Mouse (Mus musculus) midbrain, embryonic 11.5 days (tissue): ENCODE measurements around the gene Dhh. TPM values are rescaled to one million over a fixed set of nuclear protein-coding genes. Genes with fewer than 3 reads are reported as not detected.
"Not testable (repeated sequence)": the region's sequence is repeated elsewhere in the genome, so short reads cannot be mapped to it uniquely, and the experiment has no call there.

ENCODE experiments used
- ATAC-seq: fragments of 200-750 bp; cut with Nextera tagmentation; 2 replicates; pipeline ENCODE4 v1.8.0; 2017; ENCODE audit warnings: moderate TSS enrichment, moderate library complexity; ENCODE audit not compliant: low FRiP score
- DNase-seq: peaks from one replicate; pipeline ENCODE4 v3.0.0; 2015; ENCODE audit warnings: low spot score; ENCODE audit errors: missing footprints
- H3K27ac ChIP-seq: fragments of 300-500 bp; sonication (generic); 2 replicates; pipeline ENCODE4 v1.5.1; 2014; ENCODE audit warnings: low read depth, low read length
- H3K27me3 ChIP-seq: fragments of 300-500 bp; sonication (generic); 2 replicates; pipeline ENCODE4 v1.6.1; 2014; ENCODE audit warnings: mild to moderate bottlenecking, low read length, moderate library complexity, mixed read lengths; ENCODE audit not compliant: control insufficient read depth, insufficient read depth
- H3K36me3 ChIP-seq: fragments of 300-500 bp; sonication (generic); 2 replicates; pipeline ENCODE4 v1.6.1; 2014; ENCODE audit warnings: mild to moderate bottlenecking, low read length, moderate library complexity, mixed read lengths; ENCODE audit not compliant: control insufficient read depth, insufficient read depth
- H3K4me1 ChIP-seq: fragments of 300-500 bp; sonication (generic); 2 replicates; pipeline ENCODE4 v1.6.1; 2014; ENCODE audit warnings: low read length; ENCODE audit not compliant: control insufficient read depth, insufficient read depth
- H3K4me2 ChIP-seq: fragments of 300-500 bp; sonication (generic); 2 replicates; pipeline ENCODE4 v1.6.1; 2014; ENCODE audit warnings: mild to moderate bottlenecking, moderate library complexity
- H3K4me3 ChIP-seq: fragments of 300-500 bp; sonication (generic); 2 replicates; pipeline ENCODE4 v1.5.1; 2014; ENCODE audit warnings: low read depth, low read length
- H3K9ac ChIP-seq: fragments of 300-500 bp; sonication (generic); 2 replicates; pipeline ENCODE4 v1.6.1; 2014; ENCODE audit warnings: low read length
- H3K9me3 ChIP-seq: fragments of 300-500 bp; sonication (generic); 2 replicates; pipeline ENCODE4 v1.6.1; 2016; ENCODE audit warnings: low read length; ENCODE audit not compliant: control insufficient read depth
- WGBS: fragments of 180-500 bp; shearing (Covaris S2); extraction: QIAGEN DNeasy Blood & Tissue Kit; methylation state at CpG from one replicate; pipeline ENCODE4 v1.1.7; 2014; 5-methylcytosine and 5-hydroxymethylcytosine counted together
- polyA plus RNA-seq: library from polyadenylated mRNA; unstranded; fragments of >200 nt; fragmentation: Nextera tagmentation; extraction: Ambion mirVana; gene quantifications from 2 replicates; pipeline ENCODE4 v1.2.1, GENCODE M21; 2014

The Dhh gene
- polyA plus RNA-seq, 1 experiment from 2014 or later: 0.27 TPM

- H3K9me3 ChIP-seq, ATAC-seq, H3K27ac ChIP-seq, H3K27me3 ChIP-seq, H3K36me3 ChIP-seq: not testable (repeated sequence)
- peak overlapping the region; percentile 92 for H3K4me3 ChIP-seq
- peaks cover 11% of the 10 kb centered on the region for H3K4me1 ChIP-seq
- WGBS: 32% methylated on average over 8 of the region's 8 CpGs
- peak overlapping the region; percentile 59 for H3K4me2 ChIP-seq
- peak; percentile 76 for DNase-seq
- peak overlapping the region; percentile 89 for H3K9ac ChIP-seq
These were observed 20.2 kb upstream of the Dhh start for GRCm38 (mm10) chr15:98918499-98918895.

GRCm38 (mm10) chr15:98917538-98918498 lies 19.5 kb upstream of the Dhh start, which contains the start of gene Lmbr1l:
Gene Lmbr1l, minus strand, starts transcription at chr15:98918231.
- under 1% methylated on average over 82 of the region's 82 CpGs for WGBS

GRCm38 (mm10) chr15:98917091-98917490 lies 18.8 kb upstream of the Dhh start:
- under 1% methylated on average over 14 of the region's 14 CpGs for WGBS
- ATAC-seq (peak; percentile 0; the same call in 1 of the 2 replicates), DNase-seq (no peak)
- Histone ChIP-seq H3K9ac (peak overlapping the region; percentile 89), H3K9me3 (no peaks in the 10 kb centered on the region), H3K27ac (peak overlapping the region; percentile 89), H3K27me3 (no peaks in the 10 kb centered on the region), H3K4me1 (peaks cover 11% of the 10 kb centered on the region), H3K4me2 (peak overlapping the region; percentile 59), H3K36me3 (peaks cover under 1% of the 10 kb centered on the region; the same call in 1 of the 2 replicates), H3K4me3 (peak overlapping the region; percentile 92)

More at GRCm38 (mm10) chr15:98917538-98918498, 19.5 kb upstream of the Dhh start, which contains the start of gene Lmbr1l:
- peak within 1 kb of the TSS; percentile 89 for H3K27ac ChIP-seq
- H3K9ac ChIP-seq: peak within 1 kb of the TSS; percentile 89
- peaks cover 11% of the 10 kb centered on the region for H3K4me1 ChIP-seq
- peak within 1 kb of the TSS; percentile 59 for H3K4me2 ChIP-seq
- H3K36me3 ChIP-seq: no peaks in the 10 kb centered on the region
- H3K4me3 ChIP-seq: peak within 1 kb of the TSS; percentile 92
- peak; percentile 99 for DNase-seq
- H3K27me3 ChIP-seq: no peaks in the 10 kb centered on the region
- no peaks in the 10 kb centered on the region for H3K9me3 ChIP-seq
- ATAC-seq: peak; percentile 98

GRCm38 (mm10) chr15:98916016-98916415 lies 17.7 kb upstream of the Dhh start:
- H3K4me1 ChIP-seq: peaks cover 11% of the 10 kb centered on the region
- no peak overlapping the region for H3K4me3 ChIP-seq
- no peak overlapping the region for H3K9ac ChIP-seq
- WGBS: 89% methylated on average over 4 of the region's 4 CpGs
- H3K27ac ChIP-seq: no peak overlapping the region
- H3K36me3 ChIP-seq: peaks cover 9% of the 10 kb centered on the region; the same call in 1 of the 2 replicates
- no peaks in the 10 kb centered on the region for H3K9me3 ChIP-seq
- DNase-seq (no peak), ATAC-seq (no peak)
- H3K27me3 ChIP-seq: no peaks in the 10 kb centered on the region
- peak overlapping the region; percentile 59 for H3K4me2 ChIP-seq

GRCm38 (mm10) chr15:98914903-98915302 lies 16.6 kb upstream of the Dhh start:
- WGBS: 92% methylated on average over 6 of the region's 6 CpGs
- Histone ChIP-seq H3K4me2 (no peak overlapping the region), H3K4me3 (no peak overlapping the region), H3K36me3 (peaks cover 15% of the 10 kb centered on the region; the same call in 1 of the 2 replicates), H3K27ac (no peak overlapping the region), H3K27me3 (no peaks in the 10 kb centered on the region), H3K4me1 (peaks cover 11% of the 10 kb centered on the region), H3K9me3 (no peaks in the 10 kb centered on the region), H3K9ac (no peak overlapping the region)
- DNase-seq (no peak), ATAC-seq (no peak)

- DNase-seq (peak; percentile 97), ATAC-seq (no peak)
- Histone ChIP-seq H3K4me2 (no peak overlapping the region), H3K9ac (no peak overlapping the region), H3K9me3 (no peaks in the 10 kb centered on the region), H3K4me3 (no peak overlapping the region), H3K27ac (no peak overlapping the region), H3K27me3 (no peaks in the 10 kb centered on the region), H3K36me3 (peaks cover 16% of the 10 kb centered on the region), H3K4me1 (no peaks in the 10 kb centered on the region)
- WGBS: 25% methylated on average over 10 of the region's 10 CpGs
These were observed 6.4 kb upstream of the Dhh start for GRCm38 (mm10) chr15:98904692-98905091.

GRCm38 (mm10) chr15:98902600-98902999 lies 4.3 kb upstream of the Dhh start:
- Histone ChIP-seq H3K4me3 (no peak overlapping the region), H3K36me3 (peaks cover 4% of the 10 kb centered on the region; the same call in 1 of the 2 replicates), H3K9ac (no peak overlapping the region), H3K27me3 (peaks cover 17% of the 10 kb centered on the region), H3K4me1 (peaks cover 5% of the 10 kb centered on the region), H3K9me3 (no peaks in the 10 kb centered on the region), H3K27ac (no peak overlapping the region), H3K4me2 (no peak overlapping the region)
- no peak for ATAC-seq
- WGBS: 91% methylated on average over 2 of the region's 2 CpGs
- peak; percentile 82 for DNase-seq

- ATAC-seq: no peak
- Histone ChIP-seq H3K27ac (no peak overlapping the region), H3K4me3 (no peak overlapping the region), H3K9ac (no peak overlapping the region), H3K36me3 (peaks cover 2% of the 10 kb centered on the region; the same call in 1 of the 2 replicates), H3K9me3 (no peaks in the 10 kb centered on the region), H3K27me3 (peaks cover 27% of the 10 kb centered on the region), H3K4me2 (no peak overlapping the region), H3K4me1 (peaks cover 5% of the 10 kb centered on the region)
- no peak for DNase-seq
- WGBS: 71% methylated on average over 1 of the region's 1 CpGs
These were observed 3.2 kb upstream of the Dhh start for GRCm38 (mm10) chr15:98901530-98901929.

- ATAC-seq (no peak), DNase-seq (peak; percentile 88)
- WGBS: 1% methylated on average over 10 of the region's 10 CpGs
- peak overlapping the region; percentile 22 for H3K4me2 ChIP-seq
- H3K27ac ChIP-seq: no peak overlapping the region
- peak overlapping the region; percentile 1; the same call in 1 of the 2 replicates for H3K4me3 ChIP-seq
- H3K4me1 ChIP-seq: peaks cover 28% of the 10 kb centered on the region
- H3K36me3 ChIP-seq: no peaks in the 10 kb centered on the region
- H3K9ac ChIP-seq: no peak overlapping the region
- no peaks in the 10 kb centered on the region for H3K9me3 ChIP-seq
- peaks cover 68% of the 10 kb centered on the region for H3K27me3 ChIP-seq
These were observed 845 bp downstream of the Dhh start for GRCm38 (mm10) chr15:98897495-98897894.
